Mouse (Mus musculus): ENCODE measurements around the gene Cetn3. TPM values are rescaled to one million over a fixed set of nuclear protein-coding genes. Genes with fewer than 3 reads are reported as not detected.

Gene Cetn3
- total RNA-seq (2015; ENCODE audit: low replicate concordance) (75.7 and 83.0 TPM in 2 replicates), total RNA-seq (2017; ENCODE audit: low replicate concordance) (73.2 and 104 TPM in 2 replicates)

DNA sequence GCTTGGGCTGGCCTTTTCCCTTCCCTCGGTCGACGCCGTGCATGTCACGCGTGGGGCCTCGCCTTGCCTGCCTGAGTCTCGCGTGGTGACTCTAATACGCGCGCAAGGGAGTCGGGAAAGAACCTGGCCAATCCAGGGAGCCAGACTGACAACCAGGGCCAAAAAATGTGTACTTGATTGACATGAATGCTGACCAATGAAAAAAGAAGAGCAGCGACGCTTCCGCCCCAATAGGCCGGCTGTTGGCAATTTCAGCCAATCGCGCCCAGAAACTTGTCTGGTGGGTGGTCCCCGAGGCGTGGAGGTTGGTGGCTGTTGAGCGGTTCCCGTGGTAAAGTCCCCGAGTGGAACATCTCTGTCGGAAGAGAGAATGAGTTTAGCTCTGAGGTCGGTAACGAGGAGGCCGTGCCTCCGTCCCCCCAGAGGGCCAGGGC lies at the start of gene Cetn3:
Gene Cetn3, plus strand, starts transcription at position 107 of the 434 bp plus-strand sequence.
- ATAC-seq (replicated peaks; ENCODE audit: low FRiP score, poor library complexity, severe bottlenecking), result peak; percentile 88

DNA sequence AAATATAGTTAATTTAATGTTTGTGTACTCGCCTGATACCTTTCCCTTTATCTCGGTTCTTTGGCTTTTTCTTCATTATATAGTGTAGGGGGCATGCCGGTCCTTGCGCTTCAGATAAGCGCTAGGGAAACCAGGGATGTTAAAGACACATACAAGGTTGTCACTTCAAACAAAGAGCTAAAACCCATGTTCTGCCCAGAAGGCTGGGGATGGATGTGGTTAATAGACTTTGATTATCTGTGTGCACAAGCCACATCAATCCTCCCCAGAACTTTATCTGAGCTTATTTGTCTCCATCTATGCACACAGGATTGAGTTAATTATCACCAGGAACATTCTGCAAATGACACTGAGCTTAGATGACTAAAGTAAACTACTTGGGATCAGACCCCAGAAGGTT lies 46.3 kb upstream of the Cetn3 start:
- no peak for ATAC-seq (replicated peaks; ENCODE audit: low FRiP score, poor library complexity, severe bottlenecking)

DNA sequence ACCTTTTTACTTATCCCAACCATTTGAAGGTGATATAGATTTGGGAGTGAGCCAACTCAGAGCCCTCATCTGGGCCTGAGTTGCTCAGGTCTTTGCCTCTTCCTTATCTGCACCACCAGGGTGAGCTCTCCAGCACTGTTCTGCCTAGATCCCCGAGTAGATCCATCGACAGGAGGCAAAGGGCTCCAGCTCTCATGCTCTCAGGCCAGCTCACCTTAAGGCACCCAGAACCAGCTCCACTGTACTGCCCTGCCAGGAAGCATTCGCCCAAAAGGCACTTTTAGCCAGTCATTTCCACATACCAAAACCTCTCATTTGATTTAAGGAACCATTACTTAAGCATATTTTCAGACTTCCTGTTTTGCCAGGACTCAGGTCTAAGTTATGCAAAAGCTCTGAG lies 42.0 kb upstream of the Cetn3 start:
- ATAC-seq (replicated peaks; ENCODE audit: low FRiP score, poor library complexity, severe bottlenecking), result peak; percentile 81

DNA sequence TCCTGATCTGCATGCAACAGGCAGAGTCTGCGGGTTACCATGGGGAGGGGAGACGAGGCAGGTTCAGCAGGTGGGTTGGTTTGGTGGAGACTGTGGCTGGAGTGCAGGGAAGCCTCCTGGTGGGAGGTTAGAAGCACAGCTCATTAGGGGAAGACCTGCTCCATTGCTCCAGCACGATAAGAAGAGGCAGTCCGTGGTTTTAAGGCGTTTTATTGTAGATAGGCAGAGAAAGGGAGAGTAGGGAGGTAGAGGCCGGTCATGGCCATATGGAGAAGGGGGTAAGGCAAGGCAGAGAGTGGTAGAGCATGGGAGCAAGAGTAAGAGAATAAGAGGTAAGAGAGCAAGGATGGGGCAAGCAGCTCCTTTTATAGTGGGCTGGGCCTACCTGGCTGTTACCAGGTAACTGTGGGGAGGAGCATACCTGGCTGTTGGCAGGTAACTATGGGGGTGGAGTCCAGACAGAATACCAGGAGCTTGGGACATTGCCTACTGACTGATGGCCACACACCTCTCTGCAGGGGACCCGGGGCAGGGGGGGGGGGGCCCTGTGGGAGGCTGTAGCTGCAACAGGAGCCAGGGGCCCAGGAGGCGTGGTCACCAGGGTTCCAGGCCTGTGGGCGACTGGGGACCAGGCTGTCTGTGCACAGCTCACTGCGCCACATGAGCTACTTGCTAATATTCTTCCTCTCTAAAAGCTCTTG lies 39.3 kb upstream of the Cetn3 start:
- 0 out of 2 replicates have a peak, but pooled peaks have one; percentile 37 for ATAC-seq (replicated peaks; ENCODE audit: low FRiP score, poor library complexity, severe bottlenecking)

DNA sequence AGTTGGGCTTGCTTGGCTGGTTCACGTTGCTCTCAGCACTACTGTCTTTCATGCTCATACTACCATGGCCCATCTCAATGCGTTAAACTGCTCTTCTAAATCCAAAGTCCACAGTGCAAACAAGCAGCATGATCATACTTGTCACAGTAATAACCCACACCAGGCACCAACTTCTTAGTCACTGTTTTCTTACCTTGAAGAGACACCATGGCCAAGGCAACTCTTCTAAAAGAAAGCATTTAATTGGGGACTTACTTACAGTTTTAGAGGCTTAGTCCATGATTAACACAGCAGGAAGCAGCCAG lies 38.8 kb upstream of the Cetn3 start:
- ATAC-seq (replicated peaks; ENCODE audit: low FRiP score, poor library complexity, severe bottlenecking), result no peak

DNA sequence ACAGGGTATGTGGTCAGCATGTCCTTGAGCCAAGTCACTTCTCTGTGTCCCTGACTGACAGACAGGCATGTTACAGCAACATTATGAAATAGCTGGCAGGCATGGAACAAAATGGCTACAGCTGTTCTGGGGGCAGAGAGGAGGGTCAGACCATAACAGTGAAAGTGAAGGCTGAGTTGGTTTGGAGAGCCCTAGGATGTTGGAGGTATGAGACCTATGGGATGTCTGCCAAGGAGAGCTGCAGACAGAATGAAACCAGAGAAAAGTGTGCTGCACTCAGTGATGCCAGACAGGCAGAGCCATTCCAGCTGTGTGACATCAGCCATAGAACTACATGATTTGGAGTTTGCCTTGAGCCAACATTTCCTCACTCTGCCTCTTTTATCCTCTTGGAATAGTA lies 28.0 kb upstream of the Cetn3 start:
- ATAC-seq (replicated peaks; ENCODE audit: low FRiP score, poor library complexity, severe bottlenecking), result no peak

DNA sequence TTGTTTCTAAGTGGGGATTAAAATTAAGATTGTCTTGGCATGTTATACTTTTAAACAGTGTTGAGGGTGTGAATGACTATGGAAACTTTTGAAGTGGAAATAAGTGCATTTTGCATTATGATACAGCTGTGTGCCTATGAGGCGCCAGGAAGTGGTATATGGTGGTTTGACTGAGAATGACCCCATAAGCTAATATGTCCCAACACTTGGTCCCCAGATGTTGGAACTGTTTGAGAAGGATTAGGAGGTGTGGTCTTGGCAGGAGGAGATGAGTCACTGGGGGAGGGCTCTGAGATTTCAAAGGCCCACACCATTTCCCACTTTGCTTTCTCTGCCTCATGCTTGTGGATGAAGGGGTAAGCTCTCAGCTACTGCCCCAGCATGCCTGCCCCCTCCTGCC lies 27.6 kb upstream of the Cetn3 start:
- no peak for ATAC-seq (replicated peaks; ENCODE audit: low FRiP score, poor library complexity, severe bottlenecking)

DNA sequence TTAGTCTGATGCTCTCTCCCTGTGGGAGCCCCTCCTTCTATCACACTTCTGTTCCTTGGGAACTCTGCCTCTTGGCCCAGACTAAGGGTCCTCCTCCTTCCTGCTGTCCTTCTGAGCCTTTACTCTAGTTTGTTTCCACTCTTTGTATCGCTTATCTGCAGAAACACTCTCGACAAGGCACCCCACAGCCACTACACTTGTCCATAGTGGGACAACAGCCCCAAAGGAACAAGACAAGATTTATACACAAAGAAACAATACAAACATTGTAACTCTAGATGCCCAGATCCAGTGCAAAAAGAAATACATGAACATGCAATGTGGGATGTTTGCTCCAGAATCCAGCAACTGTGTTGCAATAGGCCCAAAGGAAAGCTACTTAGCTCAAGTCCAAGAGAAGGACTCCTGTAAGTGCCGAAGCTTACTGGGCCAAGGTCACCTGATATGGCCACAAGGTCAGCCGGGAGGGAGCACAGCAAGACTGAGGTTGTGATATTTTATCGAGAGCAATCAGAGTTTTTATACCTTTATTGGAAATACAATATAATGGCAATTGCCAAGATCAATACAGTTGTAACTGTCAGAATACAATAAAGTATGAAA lies 25.7 kb upstream of the Cetn3 start:
- ATAC-seq (replicated peaks; ENCODE audit: low FRiP score, poor library complexity, severe bottlenecking), result no peak

DNA sequence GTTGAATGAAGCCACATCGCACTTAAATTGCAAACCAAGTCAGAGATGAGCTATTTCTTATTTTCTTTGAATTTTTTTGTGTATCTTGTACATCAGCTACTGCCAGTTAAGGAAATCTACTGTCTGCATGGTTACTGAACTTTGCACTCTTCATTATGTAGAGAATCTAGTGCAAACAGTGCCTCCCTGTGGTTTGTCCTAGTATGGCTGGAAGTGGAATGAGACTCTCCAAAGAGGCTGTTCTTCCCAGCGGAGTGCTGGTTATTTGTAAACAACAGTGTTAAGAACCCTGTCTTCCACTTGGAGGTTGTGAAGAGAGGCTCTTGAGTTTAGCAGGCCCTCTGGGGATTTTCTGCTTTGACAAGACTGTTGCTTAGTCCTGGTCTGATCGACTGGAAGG lies 22.5 kb upstream of the Cetn3 start:
- no peak for ATAC-seq (replicated peaks; ENCODE audit: low FRiP score, poor library complexity, severe bottlenecking)

DNA sequence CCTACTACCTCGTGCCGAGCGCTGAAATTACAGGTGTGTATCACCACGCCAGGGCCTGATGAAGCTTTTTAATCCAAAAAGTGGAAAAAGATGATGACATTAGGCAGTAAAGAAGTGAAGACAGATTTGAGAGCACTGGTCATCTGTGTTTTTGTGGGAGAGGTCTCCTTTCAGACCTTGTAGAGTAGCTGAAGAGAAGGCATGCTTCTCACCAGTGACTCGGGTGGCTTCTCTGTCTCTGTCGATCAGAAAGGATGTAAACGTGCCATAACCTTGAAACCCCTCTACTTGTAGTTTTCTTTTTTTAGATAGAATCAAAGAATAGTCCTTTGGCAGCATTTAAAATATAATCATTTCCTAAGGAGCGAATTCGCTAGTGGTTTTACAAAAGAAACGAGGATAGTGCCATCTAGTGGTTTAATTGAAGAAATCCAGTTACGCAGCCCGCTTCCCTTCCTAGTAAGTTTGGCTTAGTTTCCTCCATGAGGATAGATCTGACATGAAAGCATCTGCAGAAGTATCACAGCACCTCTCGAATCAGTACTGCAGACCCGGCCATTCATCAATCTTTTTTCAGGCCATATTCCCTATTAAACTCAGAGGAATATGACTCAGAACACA lies 21.2 kb upstream of the Cetn3 start:
- peak; percentile 70 for ATAC-seq (replicated peaks; ENCODE audit: low FRiP score, poor library complexity, severe bottlenecking)

DNA sequence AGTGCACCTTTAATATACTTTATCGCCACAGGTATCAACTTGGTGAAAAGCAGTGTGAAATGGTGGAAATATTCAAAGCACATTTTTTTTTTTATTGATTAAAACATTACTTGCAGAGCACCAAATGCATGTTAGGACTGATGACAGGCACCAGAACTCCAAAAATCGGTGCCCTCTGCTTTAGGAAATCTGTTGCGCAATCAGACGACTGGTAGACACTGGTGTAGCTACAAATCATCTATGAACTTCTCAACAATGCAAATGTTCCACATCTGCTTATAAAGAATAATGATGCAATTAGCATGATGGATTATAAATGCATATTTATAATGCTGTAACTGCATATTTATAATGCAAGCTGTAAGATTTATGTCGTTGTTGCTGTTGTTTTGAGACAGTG lies 18.7 kb upstream of the Cetn3 start:
- no peak for ATAC-seq (replicated peaks; ENCODE audit: low FRiP score, poor library complexity, severe bottlenecking)

DNA sequence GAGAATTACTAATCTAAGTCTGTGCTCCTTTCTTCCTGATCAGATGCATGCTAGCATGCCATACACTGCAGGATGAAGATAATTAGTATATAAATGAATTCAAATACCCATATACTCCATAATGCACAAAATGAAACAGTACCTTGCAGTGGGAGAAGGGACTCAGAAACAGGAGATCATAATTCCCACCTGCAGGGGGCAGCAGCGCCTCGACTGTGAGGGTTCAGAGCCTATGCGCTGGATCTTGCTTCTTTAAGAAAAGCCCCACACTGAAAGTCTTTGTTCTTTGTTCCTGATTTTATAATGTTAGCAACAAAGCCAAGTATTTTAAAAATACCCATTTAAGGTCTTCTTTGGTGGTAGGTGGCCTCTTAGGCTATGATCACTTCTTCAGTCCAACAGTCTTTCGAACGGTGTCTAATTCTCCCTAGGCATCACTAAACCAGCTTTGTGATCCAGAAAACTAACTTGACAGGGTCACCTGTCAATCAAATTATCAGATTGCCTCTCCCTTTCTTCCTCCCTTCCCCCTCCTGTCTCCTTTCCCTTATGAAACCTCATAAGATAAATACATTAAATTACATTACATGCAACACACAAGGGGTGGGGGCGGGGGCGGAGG lies 15.7 kb upstream of the Cetn3 start:
- ATAC-seq (replicated peaks; ENCODE audit: low FRiP score, poor library complexity, severe bottlenecking), result peak; percentile 69; the same call in 1 of the 2 replicates

DNA sequence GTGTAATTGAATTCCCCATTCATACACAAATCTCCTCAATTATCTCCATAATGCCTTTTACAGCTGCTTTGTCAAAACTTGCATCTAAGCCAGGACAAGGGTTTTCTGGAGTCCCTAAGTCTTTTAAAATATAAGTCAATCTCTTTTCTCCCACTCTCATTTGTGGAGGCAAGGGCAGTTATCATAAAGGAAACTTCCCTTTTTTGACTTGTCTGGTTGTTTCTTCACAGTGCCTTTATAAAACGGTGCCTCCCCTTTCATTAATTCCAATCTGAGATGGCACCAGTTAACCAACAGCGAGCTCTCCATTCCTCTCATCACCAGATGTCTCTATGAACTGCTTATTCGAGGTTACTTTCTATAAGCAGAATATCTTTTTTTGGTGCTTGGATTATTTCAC lies 6.7 kb upstream of the Cetn3 start:
- ATAC-seq (replicated peaks; ENCODE audit: low FRiP score, poor library complexity, severe bottlenecking), result no peak

DNA sequence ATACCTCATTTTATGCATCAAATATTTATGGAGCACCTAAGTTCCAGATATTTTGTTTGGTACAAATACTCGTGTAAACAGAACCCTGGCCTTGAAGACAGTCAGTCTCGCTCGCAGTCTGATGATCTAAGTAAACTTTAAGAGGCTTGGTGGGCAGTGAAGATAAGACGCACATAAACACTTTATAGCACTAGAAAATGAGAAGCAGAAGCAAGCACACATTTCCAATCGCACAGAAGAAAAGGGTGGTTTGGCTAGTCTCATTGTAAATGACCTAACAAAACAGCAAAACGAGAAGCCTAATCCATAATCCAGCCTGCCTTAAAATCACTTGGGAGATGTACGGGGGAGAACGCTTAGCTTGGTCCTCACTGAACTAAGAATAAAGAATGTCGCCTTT lies 402 bp upstream of the Cetn3 start:
- ATAC-seq (replicated peaks; ENCODE audit: low FRiP score, poor library complexity, severe bottlenecking), result no peak; the same call in none of the 2 replicates

DNA sequence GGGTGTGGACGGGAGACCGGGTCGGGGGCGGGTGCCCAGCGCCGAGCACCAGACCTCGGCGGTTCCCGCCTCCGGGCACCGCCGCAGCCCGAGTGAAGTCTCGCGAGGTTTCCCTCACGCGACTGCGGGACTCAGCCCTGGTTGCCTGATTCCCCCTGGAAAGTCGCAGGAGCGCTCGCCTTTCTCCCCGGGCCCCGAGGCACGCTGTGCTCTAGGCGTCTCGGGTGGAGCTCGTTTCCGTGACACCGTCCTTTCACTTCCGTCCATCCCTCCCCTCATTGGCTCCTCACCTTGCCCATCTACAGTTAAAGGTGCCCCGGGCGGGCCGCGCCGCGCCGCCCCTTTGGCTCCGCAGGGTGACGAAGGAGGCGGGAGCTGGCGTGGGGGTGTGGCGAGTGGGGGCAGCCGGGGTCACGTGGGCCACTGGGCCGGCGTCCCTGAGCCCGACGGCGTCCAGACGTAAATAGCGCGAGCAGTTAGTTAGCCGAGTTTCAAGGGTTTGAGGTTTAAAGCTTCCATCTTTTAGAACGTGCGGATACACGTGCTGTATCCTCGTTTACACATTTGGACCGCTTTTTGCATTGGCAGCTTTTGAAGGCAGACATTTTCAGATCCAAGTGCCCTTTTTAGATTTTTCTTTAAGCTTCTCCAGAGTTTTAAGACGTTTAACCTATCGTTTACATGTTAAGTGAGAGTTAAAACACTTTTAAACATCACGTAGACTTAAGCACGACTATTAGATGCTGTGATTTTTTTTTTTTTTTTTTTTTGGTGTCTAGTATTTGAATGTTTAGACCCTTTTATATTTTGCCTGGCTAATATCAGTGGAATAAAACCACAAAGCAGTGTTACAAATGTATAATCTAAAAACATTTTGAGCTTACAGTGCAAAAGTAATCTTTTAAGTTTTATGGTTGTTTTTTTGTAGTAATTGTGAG lies 797 bp downstream of the Cetn3 start:
- ATAC-seq (replicated peaks; ENCODE audit: low FRiP score, poor library complexity, severe bottlenecking), result peak; percentile 93

DNA sequence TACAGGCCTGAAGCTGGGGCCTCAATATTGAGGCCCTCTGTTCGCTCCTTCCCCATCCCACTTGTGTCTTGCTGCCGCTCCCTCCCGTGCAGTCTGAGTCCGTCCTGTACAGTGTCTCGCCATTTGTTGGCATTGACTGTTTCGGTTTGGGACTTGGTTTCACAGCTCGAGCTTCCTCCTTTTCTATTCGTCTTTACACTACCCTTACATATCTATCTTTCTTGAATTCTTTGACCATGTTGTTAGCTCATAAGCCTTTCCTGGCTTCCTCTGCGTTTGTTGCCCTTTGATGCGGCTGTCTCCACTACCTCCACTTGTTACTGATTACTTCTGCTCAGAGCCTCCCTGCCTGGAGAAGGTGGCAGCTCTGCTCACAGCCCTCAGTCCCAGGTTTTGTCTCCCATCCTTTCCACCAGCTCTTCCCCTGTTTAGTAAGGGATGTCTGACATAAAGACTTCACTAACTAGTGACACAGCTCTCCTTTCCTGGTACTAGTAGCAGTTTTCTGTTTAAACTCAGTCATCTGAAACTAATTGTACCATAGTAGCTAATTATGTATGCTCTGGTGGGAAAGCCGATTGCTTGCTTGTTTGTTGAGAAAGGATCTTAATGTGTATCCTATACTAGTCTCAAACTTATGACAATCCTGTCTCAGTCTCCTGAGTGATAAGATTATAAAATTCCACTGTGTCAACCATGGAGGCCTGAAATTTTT lies 3.0 kb downstream of the Cetn3 start:
- ATAC-seq (replicated peaks; ENCODE audit: low FRiP score, poor library complexity, severe bottlenecking), result no peak

DNA sequence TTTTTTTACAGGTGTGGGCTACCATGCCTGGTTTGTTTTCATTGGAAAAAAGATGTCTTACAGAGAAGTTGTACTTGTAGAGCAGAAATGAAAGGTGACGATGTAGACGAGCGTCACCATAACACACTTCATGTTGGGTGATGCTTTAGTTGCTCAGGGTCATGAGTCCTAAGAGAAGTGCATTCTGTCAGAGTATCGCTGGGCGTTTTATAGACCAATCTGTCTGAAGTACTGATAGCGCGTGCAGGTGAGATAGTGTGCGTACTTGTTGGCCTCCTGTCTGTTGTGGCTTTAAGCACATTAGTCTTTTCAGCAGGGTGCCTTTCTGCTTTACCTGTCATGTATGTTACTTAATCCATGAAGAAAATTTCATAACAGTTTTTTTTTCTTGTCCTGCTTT lies 7.3 kb downstream of the Cetn3 start:
- no peak for ATAC-seq (replicated peaks; ENCODE audit: low FRiP score, poor library complexity, severe bottlenecking)

DNA sequence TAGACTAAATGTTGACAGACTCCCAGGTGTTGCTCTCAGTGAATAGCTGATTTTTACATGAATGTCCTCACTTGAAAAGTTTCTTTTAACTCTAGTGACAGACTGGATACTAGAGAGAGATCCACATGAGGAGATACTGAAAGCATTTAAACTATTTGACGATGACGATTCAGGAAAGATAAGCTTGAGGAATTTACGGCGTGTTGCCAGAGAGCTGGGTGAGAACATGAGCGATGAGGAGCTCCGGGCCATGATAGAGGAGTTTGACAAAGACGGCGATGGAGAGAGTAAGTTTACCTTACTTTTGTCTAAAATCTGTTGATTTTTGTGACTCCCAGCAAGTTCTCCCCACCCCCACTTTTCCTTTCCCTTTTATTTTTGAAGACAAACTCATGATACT lies 9.0 kb downstream of the Cetn3 start:
- no peak for ATAC-seq (replicated peaks; ENCODE audit: low FRiP score, poor library complexity, severe bottlenecking)

DNA sequence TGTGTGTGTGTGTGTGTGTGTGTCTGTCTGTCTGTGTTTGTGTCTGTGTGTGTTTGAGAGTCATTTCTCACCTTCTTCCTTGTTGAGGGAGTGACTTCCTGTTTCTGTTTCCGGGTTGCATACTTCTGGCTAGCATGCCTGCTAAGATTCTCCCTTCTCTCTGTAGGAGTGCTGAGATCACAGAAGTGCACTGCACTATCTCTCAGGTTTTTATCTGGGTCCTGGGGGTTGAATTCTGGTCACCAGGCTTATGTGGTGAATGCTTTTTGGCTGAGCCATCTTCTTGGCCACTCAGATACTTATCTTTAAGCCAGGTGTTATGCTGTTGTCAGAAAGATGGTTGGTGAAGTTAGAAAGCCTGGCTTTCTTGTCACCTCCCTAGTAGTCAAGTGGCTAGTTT lies 11.0 kb downstream of the Cetn3 start:
- ATAC-seq (replicated peaks; ENCODE audit: low FRiP score, poor library complexity, severe bottlenecking), result no peak
